Mouse (Mus musculus) left cerebral cortex, postnatal 36 days (tissue): ENCODE results near the gene Pm20d1. TPM values are rescaled to one million over a fixed set of nuclear protein-coding genes. Genes with fewer than 3 reads are reported as not detected.

ENCODE experiments used
- DNase-seq, 2 experiments: peaks; one replicate each; pipeline ENCODE4 v3.0.0; 2021 to 2022; ENCODE audit warnings: low spot score in 2 of 2, mixed read lengths in 1 of 2
- intact Hi-C: fragments of 180-260 bp; cut with DNase I; formaldehyde crosslinking; loops from one replicate; pipeline ENCODE4 v1.15.1; 2025
- total RNA-seq, 2 experiments: library from RNA; stranded (reverse); gene quantifications; 2 replicates each; pipeline ENCODE4 v1.2.3; 2021

The Pm20d1 gene
- total RNA-seq, 2 experiments from 2014 or later = 1.5 to 2.2 TPM

GRCm38 (mm10) chr1:131867093-131867945 lies 70.1 kb downstream of the Pm20d1 start, which contains the start of gene Rab29:
Gene Rab29, plus strand, starts transcription at chr1:131867224.
- DNase-seq = peak; percentile 82 to 89
- intact Hi-C loops = no loop called here

GRCm38 (mm10) chr1:131867946-131868290 lies 70.7 kb downstream of the Pm20d1 start:
- intact Hi-C loops = no loop called here

GRCm38 (mm10) chr1:131869561-131869960 lies 72.4 kb downstream of the Pm20d1 start:
- intact Hi-C loops = no loop called here

More at GRCm38 (mm10) chr1:131867946-131868290, 70.7 kb downstream of the Pm20d1 start:
- DNase-seq = no peak

More at GRCm38 (mm10) chr1:131869561-131869960, 72.4 kb downstream of the Pm20d1 start:
- no peak for DNase-seq

Other genes starting within 250 kb of the Pm20d1 start
- not detected for gene Avpr1b, start 198.1 kb upstream of the Pm20d1 start, total RNA-seq
- gene Ctse, start 159.1 kb upstream of the Pm20d1 start, total RNA-seq = under 1 TPM in 1 of 2 experiments, not detected in 1; 0.17 TPM
- 1 to 10 TPM; 3.0 to 3.3 TPM for gene Rab7b, start 108.7 kb upstream of the Pm20d1 start, total RNA-seq
- gene Slc26a9, start 53.4 kb upstream of the Pm20d1 start, total RNA-seq = under 1 TPM; 0.07 to 0.16 TPM
- gene Slc41a1, start 30.1 kb downstream of the Pm20d1 start, total RNA-seq = 10 to 100 TPM; 42.8 to 51.5 TPM
- 1 to 10 TPM; 6.9 to 7.1 TPM for gene Rab29, start 69.8 kb downstream of the Pm20d1 start, total RNA-seq
- gene Nucks1, start 113.2 kb downstream of the Pm20d1 start, total RNA-seq = 100 to 1,000 TPM; 144 to 148 TPM
- gene Slc45a3, start 165.6 kb downstream of the Pm20d1 start, total RNA-seq = 1 to 10 TPM; 1.0 to 1.4 TPM
- 10 to 100 TPM; 48.7 to 54.6 TPM for gene Elk4, start 210.2 kb downstream of the Pm20d1 start, total RNA-seq